Mouse (Mus musculus): ENCODE results near the gene Klf16.
A peak's percentile ranks its signal among the peaks of the same experiment; 100 is the strongest.

Klf16 gene

GRCm38 (mm10) chr10:80575925-80576324 is 1.2 kb downstream of the Klf16 start:
- no peak for DNase-seq (ENCODE audit: low read depth, low spot score)

- no peak for DNase-seq (ENCODE audit: low read depth, low spot score)
These were observed 2.2 kb downstream of the Klf16 start for GRCm38 (mm10) chr10:80574896-80575295.

GRCm38 (mm10) chr10:80573944-80574343 is 3.2 kb downstream of the Klf16 start:
- DNase-seq (ENCODE audit: low read depth, low spot score), result peak; percentile 17

- DNase-seq (ENCODE audit: low read depth, low spot score), result no peak
These were observed 4.6 kb downstream of the Klf16 start for GRCm38 (mm10) chr10:80572477-80572876.

GRCm38 (mm10) chr10:80570871-80571836 is 6.0 kb downstream of the Klf16 start:
- peak; percentile 34 for DNase-seq (ENCODE audit: low read depth, low spot score)

- no peak for DNase-seq (ENCODE audit: low read depth, low spot score)
These were observed 6.7 kb downstream of the Klf16 start for GRCm38 (mm10) chr10:80570419-80570818.

- peak; percentile 41 for DNase-seq (ENCODE audit: low read depth, low spot score)
These were observed 7.5 kb downstream of the Klf16 start for GRCm38 (mm10) chr10:80569664-80570066.

- no peak for DNase-seq (ENCODE audit: low read depth, low spot score)
These were observed 8.2 kb downstream of the Klf16 start for GRCm38 (mm10) chr10:80568876-80569275.

- DNase-seq (ENCODE audit: low read depth, low spot score), result peak; percentile 89
These were observed 10.6 kb downstream of the Klf16 start for GRCm38 (mm10) chr10:80566375-80567092.

GRCm38 (mm10) chr10:80561116-80561944 is 15.8 kb downstream of the Klf16 start, which contains the start of gene Rexo1:
Gene Rexo1 (minus strand): TSS chr10:80561560.
- DNase-seq (ENCODE audit: low read depth, low spot score), result peak; percentile 92

GRCm38 (mm10) chr10:80560621-80561020 is 16.5 kb downstream of the Klf16 start:
- DNase-seq (ENCODE audit: low read depth, low spot score), result no peak

GRCm38 (mm10) chr10:80559431-80559830 is 17.7 kb downstream of the Klf16 start:
- no peak for DNase-seq (ENCODE audit: low read depth, low spot score)

GRCm38 (mm10) chr10:80557346-80557965 is 19.7 kb downstream of the Klf16 start:
- DNase-seq (ENCODE audit: low read depth, low spot score), result peak; percentile 75

- DNase-seq (ENCODE audit: low read depth, low spot score), result no peak
These were observed 23.1 kb downstream of the Klf16 start for GRCm38 (mm10) chr10:80553997-80554396.

GRCm38 (mm10) chr10:80553575-80553974 is 23.5 kb downstream of the Klf16 start:
- DNase-seq (ENCODE audit: low read depth, low spot score), result no peak

- DNase-seq (ENCODE audit: low read depth, low spot score), result no peak
These were observed 24.8 kb downstream of the Klf16 start for GRCm38 (mm10) chr10:80552364-80552763.

GRCm38 (mm10) chr10:80549279-80549678 is 27.8 kb downstream of the Klf16 start:
- no peak for DNase-seq (ENCODE audit: low read depth, low spot score)

GRCm38 (mm10) chr10:80548428-80549006 is 28.6 kb downstream of the Klf16 start:
- peak; percentile 85 for DNase-seq (ENCODE audit: low read depth, low spot score)

- no peak for DNase-seq (ENCODE audit: low read depth, low spot score)
These were observed 29.6 kb downstream of the Klf16 start for GRCm38 (mm10) chr10:80547539-80547938.

GRCm38 (mm10) chr10:80546945-80547344 is 30.2 kb downstream of the Klf16 start:
- no peak for DNase-seq (ENCODE audit: low read depth, low spot score)

GRCm38 (mm10) chr10:80545590-80545989 is 31.5 kb downstream of the Klf16 start:
- no peak for DNase-seq (ENCODE audit: low read depth, low spot score)
